Mouse (Mus musculus) heart, adult 2 months (tissue): ENCODE measurements around the gene Klk13.

Experiments
- CTCF ChIP-seq: fragments of 200-600 bp; IDR thresholded peaks from 2 replicates; pipeline ENCODE4 v1.8.1; 2022; ENCODE audit warnings: antibody characterized with exemption, mild to moderate bottlenecking, moderate library complexity
- EP300 ChIP-seq: fragments of 200-500 bp; IDR thresholded peaks from 2 replicates; pipeline ENCODE4 v1.6.1; 2011; ENCODE audit warnings: low read depth, low read length, control low read depth; ENCODE audit not compliant: insufficient read depth

DNA sequence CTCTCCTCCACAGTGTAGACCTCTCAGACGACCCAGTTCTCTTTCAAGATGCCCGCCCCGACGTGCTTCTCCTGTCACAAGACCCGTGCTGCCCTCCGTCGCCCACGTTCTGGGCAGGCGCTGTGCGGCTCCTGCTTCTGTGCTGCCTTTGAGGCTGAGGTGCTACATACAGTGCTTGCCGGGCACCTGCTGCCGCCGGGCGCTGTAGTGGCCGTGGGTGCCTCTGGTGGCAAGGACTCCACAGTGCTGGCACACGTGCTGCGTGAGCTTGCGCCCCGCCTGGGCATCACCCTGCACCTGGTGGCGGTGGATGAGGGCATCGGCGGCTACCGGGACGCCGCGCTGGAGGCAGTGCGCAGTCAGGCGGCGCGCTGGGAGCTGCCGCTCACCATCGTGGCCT, 37.3 kb upstream of the Klk13 start:
- TF ChIP-seq EP300 (no peak), CTCF (no peak)
